Mouse (Mus musculus): ENCODE measurements at regions not wholly inside any gene's neighbourhood (a gene's known extent, or its start where the extent isn't known, plus 50 kb on each side); places are given as distances from the start of the nearest gene placed in this dataset.

GRCm38 (mm10) chr19:59837138-59837537, 106.3 kb downstream of the Rab11fip2 start:
- Histone ChIP-seq H3K36me3 (replicated peaks) (no peaks in the 10 kb centered on the region), H3K4me3 (replicated peaks) (no peak overlapping the region), H3K9me3 (no peaks in the 10 kb centered on the region), H3K9ac (no peak overlapping the region), H3K27me3 (no peaks in the 10 kb centered on the region), H3K4me1 (no peaks in the 10 kb centered on the region), H3K4me2 (no peak overlapping the region), H3K27ac (no peak overlapping the region)
- no peak for ATAC-seq (ENCODE audit: low FRiP score)
- WGBS: 80% methylated on average over 4 of the region's 4 CpGs

GRCm38 (mm10) chr19:59837628-59838027, 105.8 kb downstream of the Rab11fip2 start:
- 72% methylated on average over 6 of the region's 6 CpGs for WGBS
- ATAC-seq (ENCODE audit: low FRiP score): no peak
- H3K27ac ChIP-seq: no peak overlapping the region

GRCm38 (mm10) chr19:59844270-59844669, 99.2 kb downstream of the Rab11fip2 start:
- Histone ChIP-seq H3K4me3 (replicated peaks) (no peak overlapping the region), H3K36me3 (replicated peaks) (no peaks in the 10 kb centered on the region), H3K9me3 (no peaks in the 10 kb centered on the region), H3K27ac (no peak overlapping the region), H3K4me2 (no peak overlapping the region), H3K4me1 (no peaks in the 10 kb centered on the region), H3K9ac (no peak overlapping the region), H3K27me3 (no peaks in the 10 kb centered on the region)
- no peak for ATAC-seq (ENCODE audit: low FRiP score)
- WGBS: 91% methylated on average over 3 of the region's 3 CpGs

More at GRCm38 (mm10) chr19:59837628-59838027, 105.8 kb downstream of the Rab11fip2 start:
- no peaks in the 10 kb centered on the region for H3K36me3 ChIP-seq (replicated peaks)
- H3K4me2 ChIP-seq: no peak overlapping the region
- H3K4me3 ChIP-seq (replicated peaks): no peak overlapping the region
- no peaks in the 10 kb centered on the region for H3K27me3 ChIP-seq
- no peaks in the 10 kb centered on the region for H3K9me3 ChIP-seq
- H3K4me1 ChIP-seq: no peaks in the 10 kb centered on the region
- H3K9ac ChIP-seq: no peak overlapping the region

- Histone ChIP-seq H3K4me1 (no peaks in the 10 kb centered on the region), H3K9ac (no peak overlapping the region), H3K27ac (no peak overlapping the region), H3K4me3 (replicated peaks) (no peak overlapping the region), H3K27me3 (no peaks in the 10 kb centered on the region), H3K4me2 (no peak overlapping the region), H3K36me3 (replicated peaks) (no peaks in the 10 kb centered on the region), H3K9me3 (no peaks in the 10 kb centered on the region)
- 93% methylated on average over 1 of the region's 1 CpGs for whole genome bisulfite sequencing
- no peak for ATAC-seq (ENCODE audit: low FRiP score)
These were observed 96.6 kb downstream of the Rab11fip2 start for GRCm38 (mm10) chr19:59846807-59847206.

DNA sequence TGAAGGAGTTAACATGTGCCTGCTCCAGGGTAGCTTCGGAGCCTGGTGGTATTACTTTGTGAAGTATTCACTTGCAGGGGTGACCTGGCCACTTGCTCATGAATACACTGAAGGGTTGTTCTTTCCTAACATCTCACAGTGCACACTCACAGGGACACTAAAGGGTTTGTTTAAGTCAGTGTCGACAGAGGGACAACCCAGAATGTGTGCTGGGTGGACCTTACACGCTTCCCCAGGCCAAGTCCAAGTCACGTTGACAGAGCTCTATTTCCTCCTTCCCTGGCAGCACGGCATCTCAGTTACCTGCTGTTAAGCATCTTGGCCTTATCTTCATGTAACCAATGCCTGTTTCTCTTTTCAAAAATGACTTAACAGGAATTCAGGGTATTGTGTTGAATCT, 92.8 kb downstream of the Rab11fip2 start:
- Histone ChIP-seq H3K9me3 (no peaks in the 10 kb centered on the region), H3K36me3 (replicated peaks) (no peaks in the 10 kb centered on the region), H3K9ac (no peak overlapping the region), H3K27ac (no peak overlapping the region), H3K4me3 (replicated peaks) (no peak overlapping the region), H3K4me1 (peaks cover 4% of the 10 kb centered on the region; the same call in 1 of the 2 replicates), H3K4me2 (no peak overlapping the region), H3K27me3 (no peaks in the 10 kb centered on the region)
- 51% methylated on average over 5 of the region's 5 CpGs for WGBS
- ATAC-seq (ENCODE audit: low FRiP score): no peak

GRCm38 (mm10) chr19:59852011-59852738, 91.3 kb downstream of the Rab11fip2 start:
- ATAC-seq (ENCODE audit: low FRiP score): no peak
- Histone ChIP-seq H3K9me3 (no peaks in the 10 kb centered on the region), H3K4me1 (peaks cover 4% of the 10 kb centered on the region; the same call in 1 of the 2 replicates), H3K27ac (no peak overlapping the region), H3K9ac (no peak overlapping the region), H3K27me3 (no peaks in the 10 kb centered on the region), H3K4me3 (replicated peaks) (no peak overlapping the region), H3K36me3 (replicated peaks) (no peaks in the 10 kb centered on the region), H3K4me2 (no peak overlapping the region)
- 42% methylated on average over 1 of the region's 1 CpGs for WGBS
